Mouse (Mus musculus) urinary bladder, postnatal 0 days (tissue): ENCODE data around the gene Rap2a. TPM values are rescaled to one million over a fixed set of nuclear protein-coding genes. Genes with fewer than 3 reads are reported as not detected.

Experiments used
- polyA plus RNA-seq: library from polyadenylated mRNA; unstranded; fragments of >200 nt; fragmentation: Nextera tagmentation; extraction: Ambion mirVana; gene quantifications from 2 replicates; pipeline ENCODE4 v1.2.1, GENCODE M21; 2015

The Rap2a gene
- 18.2 and 20.1 TPM in 2 replicates for polyA plus RNA-seq

DNA sequence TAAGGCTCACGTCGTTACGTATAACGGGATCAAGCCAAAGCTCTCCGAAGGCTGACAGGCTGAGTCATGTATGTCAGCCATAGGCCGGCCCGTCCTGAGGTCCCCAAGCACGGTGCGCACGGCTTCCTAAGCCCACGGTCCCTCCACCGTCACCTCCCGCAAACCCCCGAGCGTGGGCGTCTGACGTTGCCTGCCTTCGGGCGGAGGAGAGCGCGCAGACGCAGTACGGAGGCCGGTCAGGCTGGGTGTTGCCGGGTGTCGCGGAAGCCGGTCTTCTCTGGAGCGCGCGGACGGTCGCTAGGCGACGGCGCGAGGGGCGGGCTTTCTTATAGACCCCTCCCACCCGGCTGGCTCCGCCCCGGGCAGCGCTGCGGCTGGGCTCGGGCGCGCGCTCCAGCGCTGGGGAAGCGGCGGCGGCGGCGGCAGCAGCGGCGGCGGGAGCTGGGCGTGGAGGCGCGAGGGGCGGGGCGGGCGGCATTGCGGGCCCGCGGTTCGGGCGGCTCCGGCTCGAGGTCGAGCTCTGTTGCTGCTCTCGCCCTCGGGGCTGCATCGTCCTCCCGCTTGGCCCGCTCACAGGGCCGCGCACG lies at the start of gene Rap2a:
Gene Rap2a (plus strand): TSS at position 463 of the 587 bp plus-strand sequence.

Other genes starting within 250 kb of the Rap2a start
- 159 and 211 TPM in 2 replicates for gene Mbnl2, start 202.8 kb upstream of the Rap2a start, polyA plus RNA-seq